Mouse (Mus musculus): Measurements from ENCODE around the gene Ranbp17. TPM values are rescaled to one million over a fixed set of nuclear protein-coding genes. Genes with fewer than 3 reads are reported as not detected.

Gene Ranbp17
- polyA plus RNA-seq, 1 experiment: 28.7 TPM

GRCm38 (mm10) chr11:33217384-33218079, 296.0 kb downstream of the Ranbp17 start:
- TF ChIP-seq POLR2A (IDR thresholded peaks at IDR 0.05; ENCODE audit: control insufficient read depth, low read depth, low read length): no peak
- TF ChIP-seq CTCF (IDR thresholded peaks at IDR 0.05; ENCODE audit: control insufficient read depth, insufficient read depth, insufficient replicate concordance, low read depth, low read length): no peak
- no peaks in the 10 kb centered on the region; the same call in 1 of the 2 replicates for H3K36me3 ChIP-seq (ENCODE audit: control insufficient read depth, insufficient read depth, low read length)

DNA sequence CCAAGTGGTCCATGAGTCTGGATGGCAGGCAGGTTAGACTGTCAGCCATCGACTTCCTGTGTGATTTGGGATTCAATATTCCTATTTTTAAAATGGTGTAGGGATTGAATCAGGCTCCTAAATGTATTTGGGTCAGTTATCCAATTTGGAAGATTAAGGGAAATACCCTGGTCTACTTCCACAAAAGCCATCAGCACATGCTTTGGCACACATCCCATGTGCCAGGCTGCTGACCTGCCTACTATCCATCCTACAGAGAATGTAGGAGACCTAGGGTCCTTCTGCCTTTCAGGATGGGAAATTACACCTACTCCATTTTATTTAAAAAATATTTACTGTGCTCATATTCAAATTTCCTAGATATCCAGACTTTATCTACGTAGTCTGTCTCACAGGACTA, 306.1 kb downstream of the Ranbp17 start:
- H3K36me3 ChIP-seq (ENCODE audit: control insufficient read depth, insufficient read depth, low read length): no peaks in the 10 kb centered on the region
- no peak overlapping the region for H3K27ac ChIP-seq (ENCODE audit: control insufficient read depth, insufficient read depth, low read depth, low read length)
- H3K27me3 ChIP-seq (ENCODE audit: control insufficient read depth, insufficient read depth, low read length): peaks cover 3% of the 10 kb centered on the region
- no peak overlapping the region for H3K4me3 ChIP-seq (ENCODE audit: control insufficient read depth, low read depth, low read length)
- peaks cover 8% of the 10 kb centered on the region for H3K4me1 ChIP-seq (ENCODE audit: control insufficient read depth, insufficient read depth, low read length)
- TF ChIP-seq POLR2A (IDR thresholded peaks at IDR 0.05; ENCODE audit: control insufficient read depth, low read depth, low read length) (no peak), CTCF (IDR thresholded peaks at IDR 0.05; ENCODE audit: control insufficient read depth, insufficient read depth, insufficient replicate concordance, low read depth, low read length) (no peak)

More at GRCm38 (mm10) chr11:33217384-33218079, 296.0 kb downstream of the Ranbp17 start:
- H3K27ac ChIP-seq (ENCODE audit: control insufficient read depth, insufficient read depth, low read depth, low read length): no peak overlapping the region
- no peaks in the 10 kb centered on the region for H3K27me3 ChIP-seq (ENCODE audit: control insufficient read depth, insufficient read depth, low read length)
- H3K4me3 ChIP-seq (ENCODE audit: control insufficient read depth, low read depth, low read length): no peak overlapping the region
- H3K4me1 ChIP-seq (ENCODE audit: control insufficient read depth, insufficient read depth, low read length): no peaks in the 10 kb centered on the region; the same call in 1 of the 2 replicates

- Histone ChIP-seq H3K4me3 (ENCODE audit: control insufficient read depth, low read depth, low read length) (no peak overlapping the region), H3K4me1 (ENCODE audit: control insufficient read depth, insufficient read depth, low read length) (peaks cover 17% of the 10 kb centered on the region), H3K27ac (ENCODE audit: control insufficient read depth, insufficient read depth, low read depth, low read length) (no peak overlapping the region), H3K36me3 (ENCODE audit: control insufficient read depth, insufficient read depth, low read length) (no peaks in the 10 kb centered on the region), H3K27me3 (ENCODE audit: control insufficient read depth, insufficient read depth, low read length) (peaks cover 10% of the 10 kb centered on the region)
- TF ChIP-seq POLR2A (IDR thresholded peaks at IDR 0.05; ENCODE audit: control insufficient read depth, low read depth, low read length): no peak
- no peak for TF ChIP-seq CTCF (IDR thresholded peaks at IDR 0.05; ENCODE audit: control insufficient read depth, insufficient read depth, insufficient replicate concordance, low read depth, low read length)
Measured at GRCm38 (mm10) chr11:33204966-33205365, 308.6 kb downstream of the Ranbp17 start.

DNA sequence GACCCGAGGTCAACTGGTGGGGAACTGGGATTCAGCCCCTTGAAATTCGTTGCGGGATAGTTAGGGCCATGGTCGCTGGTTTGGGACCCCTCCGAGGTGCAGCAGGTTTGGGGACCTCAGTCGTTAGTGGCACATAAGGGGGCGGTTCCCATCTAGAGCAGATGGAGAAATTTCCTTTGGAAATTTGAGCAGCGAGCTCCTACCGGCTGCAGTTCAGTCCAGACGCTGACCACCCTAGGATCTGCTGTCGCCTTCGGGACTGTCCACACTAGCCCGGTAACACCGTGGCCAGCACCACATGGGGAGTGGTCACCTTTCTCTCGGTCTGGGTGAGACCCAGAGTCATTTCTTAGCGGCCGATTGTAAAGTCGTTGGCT, 309.2 kb downstream of the Ranbp17 start:
- Histone ChIP-seq H3K36me3 (ENCODE audit: control insufficient read depth, insufficient read depth, low read length) (no peaks in the 10 kb centered on the region), H3K27ac (ENCODE audit: control insufficient read depth, insufficient read depth, low read depth, low read length) (no peak overlapping the region), H3K27me3 (ENCODE audit: control insufficient read depth, insufficient read depth, low read length) (peaks cover 11% of the 10 kb centered on the region), H3K4me3 (ENCODE audit: control insufficient read depth, low read depth, low read length) (no peak overlapping the region), H3K4me1 (ENCODE audit: control insufficient read depth, insufficient read depth, low read length) (peaks cover 17% of the 10 kb centered on the region)
- TF ChIP-seq CTCF (IDR thresholded peaks at IDR 0.05; ENCODE audit: control insufficient read depth, insufficient read depth, insufficient replicate concordance, low read depth, low read length): no peak
- TF ChIP-seq POLR2A (IDR thresholded peaks at IDR 0.05; ENCODE audit: control insufficient read depth, low read depth, low read length): no peak

- H3K27me3 ChIP-seq (ENCODE audit: control insufficient read depth, insufficient read depth, low read length): peaks cover 13% of the 10 kb centered on the region
- no peaks in the 10 kb centered on the region for H3K36me3 ChIP-seq (ENCODE audit: control insufficient read depth, insufficient read depth, low read length)
- H3K4me3 ChIP-seq (ENCODE audit: control insufficient read depth, low read depth, low read length): no peak within 1 kb of the TSS; the same call in 1 of the 2 replicates
- TF ChIP-seq CTCF (IDR thresholded peaks at IDR 0.05; ENCODE audit: control insufficient read depth, insufficient read depth, insufficient replicate concordance, low read depth, low read length): no peak
- no peak for TF ChIP-seq POLR2A (IDR thresholded peaks at IDR 0.05; ENCODE audit: control insufficient read depth, low read depth, low read length)
- no peak within 1 kb of the TSS for H3K27ac ChIP-seq (ENCODE audit: control insufficient read depth, insufficient read depth, low read depth, low read length)
- H3K4me1 ChIP-seq (ENCODE audit: control insufficient read depth, insufficient read depth, low read length): peaks cover 17% of the 10 kb centered on the region
Measured at GRCm38 (mm10) chr11:33203383-33204328, 309.9 kb downstream of the Ranbp17 start, which contains the start of gene Tlx3. Gene Tlx3, minus strand, starts transcription at chr11:33203589.

GRCm38 (mm10) chr11:33202972-33203371, 310.6 kb downstream of the Ranbp17 start:
- H3K27me3 ChIP-seq (ENCODE audit: control insufficient read depth, insufficient read depth, low read length): peaks cover 13% of the 10 kb centered on the region
- TF ChIP-seq CTCF (IDR thresholded peaks at IDR 0.05; ENCODE audit: control insufficient read depth, insufficient read depth, insufficient replicate concordance, low read depth, low read length): no peak
- no peak for TF ChIP-seq POLR2A (IDR thresholded peaks at IDR 0.05; ENCODE audit: control insufficient read depth, low read depth, low read length)
- peaks cover 17% of the 10 kb centered on the region for H3K4me1 ChIP-seq (ENCODE audit: control insufficient read depth, insufficient read depth, low read length)
- no peak overlapping the region for H3K27ac ChIP-seq (ENCODE audit: control insufficient read depth, insufficient read depth, low read depth, low read length)
- H3K36me3 ChIP-seq (ENCODE audit: control insufficient read depth, insufficient read depth, low read length): no peaks in the 10 kb centered on the region
- no peak overlapping the region; the same call in 1 of the 2 replicates for H3K4me3 ChIP-seq (ENCODE audit: control insufficient read depth, low read depth, low read length)

GRCm38 (mm10) chr11:33202296-33202695, 311.2 kb downstream of the Ranbp17 start:
- Histone ChIP-seq H3K4me1 (ENCODE audit: control insufficient read depth, insufficient read depth, low read length) (peaks cover 17% of the 10 kb centered on the region), H3K27ac (ENCODE audit: control insufficient read depth, insufficient read depth, low read depth, low read length) (no peak overlapping the region), H3K36me3 (ENCODE audit: control insufficient read depth, insufficient read depth, low read length) (no peaks in the 10 kb centered on the region), H3K27me3 (ENCODE audit: control insufficient read depth, insufficient read depth, low read length) (peaks cover 13% of the 10 kb centered on the region), H3K4me3 (ENCODE audit: control insufficient read depth, low read depth, low read length) (no peak overlapping the region)
- no peak for TF ChIP-seq POLR2A (IDR thresholded peaks at IDR 0.05; ENCODE audit: control insufficient read depth, low read depth, low read length)
- no peak for TF ChIP-seq CTCF (IDR thresholded peaks at IDR 0.05; ENCODE audit: control insufficient read depth, insufficient read depth, insufficient replicate concordance, low read depth, low read length)
